In the genomic region with DNA sequence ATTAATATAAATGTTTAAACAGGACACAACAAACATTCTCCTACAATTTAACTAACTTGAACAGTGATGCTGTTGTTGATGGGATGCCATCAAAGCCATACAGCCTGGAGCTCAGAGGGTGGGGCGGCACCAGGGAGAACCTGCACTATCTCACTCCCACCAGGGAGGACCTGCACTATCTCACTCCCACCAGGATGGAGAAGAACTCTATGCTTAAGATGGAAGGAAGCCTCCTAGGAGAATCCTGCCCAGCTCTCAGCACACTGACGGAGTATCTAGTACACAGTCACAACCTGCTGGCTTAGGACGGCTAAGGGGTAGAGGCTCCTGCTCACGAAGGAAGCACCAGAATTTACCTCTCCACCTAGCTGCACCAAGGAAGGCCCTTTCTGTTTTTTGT, we compare ENCODE assay signal across 15 mouse cellular contexts. TPM values are rescaled to one million over a fixed set of nuclear protein-coding genes. Genes with fewer than 3 reads are reported as not detected.
DNase-seq lines count a peak whose midpoint lies in the region; ATAC-seq lines count a peak whose summit lies in the region.
"Had no signal": no experiment of that assay in that cellular context is flagged by ENCODE, and none has a peak within 500 bp of the region (broad histone marks: within the 10 kb centered on the region; RNA-seq: fewer than 3 reads in every experiment).

No protein-coding gene starts in this region.

- no peak overlapping the region for H3K4me3 ChIP-seq in hindbrain, embryonic 14.5 days (replicated peaks; ENCODE audit: low read length)
- H3K4me3 ChIP-seq in hindbrain, embryonic 10.5 days, result no peak overlapping the region
- H3K4me3 ChIP-seq in erythroblast, embryonic 14.5 days (replicated peaks), result peak overlapping the region; percentile 89
- H3K4me3 ChIP-seq: heart, embryonic 15.5 days; neural tube, embryonic 12.5 days had no signal

- H3K9me3 ChIP-seq in hindbrain, embryonic 14.5 days (ENCODE audit: control insufficient read depth, low read length), result no peaks in the 10 kb centered on the region
- no peaks in the 10 kb centered on the region for H3K9me3 ChIP-seq in hindbrain, embryonic 10.5 days
- H3K9me3 ChIP-seq in erythroblast, embryonic 14.5 days (ENCODE audit: control insufficient read depth, low read length), result no peaks in the 10 kb centered on the region
- H3K9me3 ChIP-seq: heart, embryonic 15.5 days; neural tube, embryonic 12.5 days had no signal

- no peak overlapping the region for H3K4me2 ChIP-seq in hindbrain, embryonic 14.5 days (replicated peaks)
- H3K4me2 ChIP-seq: heart, embryonic 15.5 days had no signal

- H3K9ac ChIP-seq in hindbrain, embryonic 14.5 days, result 0 out of 2 replicates have a peak overlapping the region, but pooled peaks have one; percentile 2
- H3K9ac ChIP-seq: heart, embryonic 15.5 days; neural tube, embryonic 12.5 days had no signal

- H3K27me3 ChIP-seq in hindbrain, embryonic 14.5 days (ENCODE audit: control insufficient read depth, insufficient read depth, low read length), result no peaks in the 10 kb centered on the region
- H3K27me3 ChIP-seq in hindbrain, embryonic 10.5 days (ENCODE audit: insufficient read depth, poor library complexity, severe bottlenecking), result no peaks in the 10 kb centered on the region
- H3K27me3 ChIP-seq in erythroblast, embryonic 14.5 days (ENCODE audit: control insufficient read depth), result peaks cover 14% of the 10 kb centered on the region
- H3K27me3 ChIP-seq: heart, embryonic 15.5 days; neural tube, embryonic 12.5 days had no signal

- peaks cover 16% of the 10 kb centered on the region for H3K4me1 ChIP-seq in hindbrain, embryonic 14.5 days (replicated peaks; ENCODE audit: control insufficient read depth, insufficient read depth, low read length)
- peaks cover 17% of the 10 kb centered on the region for H3K4me1 ChIP-seq in hindbrain, embryonic 10.5 days (replicated peaks)
- peaks cover 66% of the 10 kb centered on the region for H3K4me1 ChIP-seq in erythroblast, embryonic 14.5 days (ENCODE audit: control insufficient read depth)

- no peak for ATAC-seq in hindbrain, embryonic 14.5 days (ENCODE audit: low FRiP score)
- ATAC-seq in megakaryocyte-erythroid progenitor cell, adult 5-6 weeks (replicated peaks; ENCODE audit: low FRiP score, low TSS enrichment, poor library complexity, severe bottlenecking), result peak; percentile 87
- ATAC-seq: midbrain, embryonic 16.5 days had no signal

- no peaks in the 10 kb centered on the region for H3K36me3 ChIP-seq in hindbrain, embryonic 14.5 days (replicated peaks; ENCODE audit: control insufficient read depth, insufficient read depth)
- H3K36me3 ChIP-seq in hindbrain, embryonic 10.5 days, result peaks cover 8% of the 10 kb centered on the region
- peaks cover 31% of the 10 kb centered on the region for H3K36me3 ChIP-seq in erythroblast, embryonic 14.5 days (ENCODE audit: control insufficient read depth)
- H3K36me3 ChIP-seq: heart, embryonic 15.5 days; neural tube, embryonic 12.5 days had no signal

- DNase-seq in hindbrain, embryonic 14.5 days (ENCODE audit: low spot score), result no peak
- DNase-seq in hindbrain, embryonic 10.5 days (ENCODE audit: low spot score), result no peak
- DNase-seq in c-Kit-positive CD71-negative TER-119-negative erythroid progenitor cells, embryonic 14.5 days (ENCODE audit: low read depth), result peak; percentile 24
- DNase-seq in layer of hippocampus, postnatal 25 days (ENCODE audit: extremely low spot score in 1 of 2, low spot score in 1 of 2), result no peak
- no peak for DNase-seq in urinary bladder, postnatal 36 days (ENCODE audit: low spot score in 2 of 2)
- DNase-seq: adrenal gland, postnatal 10 days; cerebellum, adult 11 months; kidney, postnatal 10 days; layer of hippocampus, adult 9-11 months had no signal

- 91% methylated on average over 4 of the region's 4 CpGs for WGBS in hindbrain, embryonic 14.5 days
- WGBS in hindbrain, embryonic 10.5 days, result 89% methylated on average over 4 of the region's 4 CpGs

- no peak overlapping the region for H3K27ac ChIP-seq in hindbrain, embryonic 14.5 days
- H3K27ac ChIP-seq in hindbrain, embryonic 10.5 days, result no peak overlapping the region
- H3K27ac ChIP-seq: heart, embryonic 15.5 days; macrophage; neural tube, embryonic 12.5 days had no signal

RNA-seq across cellular contexts. Expression of a gene that starts 3.4 kb away (rescaled TPM):
- 5.5 TPM in 2 replicates for polyA plus RNA-seq in hindbrain, embryonic 14.5 days (2014; fragmentation: Nextera tagmentation; extraction: Ambion mirVana)
- polyA plus RNA-seq in hindbrain, embryonic 10.5 days (2016; fragmentation: Nextera tagmentation; extraction: Ambion mirVana), result 12.0 and 13.9 TPM in 2 replicates
- 0.79 and 1.1 TPM in 2 replicates for polyA plus RNA-seq in erythroblast, embryonic 14.5 days (2012)
- total RNA-seq in megakaryocyte-erythroid progenitor cell, adult 5-6 weeks (2014; fragmentation: Nextera tagmentation), result 8.2 and 15.4 TPM in 2 replicates
- 17.8 and 18.1 TPM in 2 replicates for total RNA-seq in megakaryocyte-erythroid progenitor cell, adult 5-6 weeks (2017)
- total RNA-seq in layer of hippocampus, postnatal 25 days (2021), result 10 to 100 TPM; 45.2 to 45.7 TPM
